Mouse (Mus musculus) heart, adult 2 months (tissue): Measurements from ENCODE around the gene Igfbp4. TPM values are rescaled to one million over a fixed set of nuclear protein-coding genes. Genes with fewer than 3 reads are reported as not detected.

Source experiments
- DNase-seq, 2 experiments: peaks; one replicate each; pipeline ENCODE4 v3.0.0; 2021
- H3K27ac ChIP-seq: fragments of 200-600 bp; 2 replicates; pipeline ENCODE4 v1.8.1; 2022
- H3K27me3 ChIP-seq: fragments of 200-500 bp; 2 replicates; pipeline ENCODE4 v1.6.1; 2012; ENCODE audit warnings: mild to moderate bottlenecking, low read length, inconsistent platforms, mixed read lengths; ENCODE audit not compliant: control insufficient read depth, insufficient read depth
- H3K36me3 ChIP-seq: fragments of 200-500 bp; 2 replicates; pipeline ENCODE4 v1.6.1; 2012; ENCODE audit warnings: low read length, inconsistent platforms; ENCODE audit not compliant: control insufficient read depth, insufficient read depth
- H3K4me1 ChIP-seq: fragments of 200-500 bp; 2 replicates; pipeline ENCODE4 v1.6.1; 2011; ENCODE audit warnings: low read length; ENCODE audit not compliant: control insufficient read depth, insufficient read depth
- H3K4me3 ChIP-seq: fragments of 200-600 bp; 2 replicates; pipeline ENCODE4 v1.8.1; 2022
- H3K79me2 ChIP-seq: fragments of 200-500 bp; replicated peaks from 2 replicates; pipeline ENCODE4 v1.6.1; 2012; ENCODE audit warnings: mild to moderate bottlenecking, inconsistent platforms, low read length, moderate library complexity, mixed read lengths; ENCODE audit not compliant: control insufficient read depth, insufficient read depth
- H3K9ac ChIP-seq: fragments of 200-500 bp; 2 replicates; pipeline ENCODE4 v1.6.1; 2012; ENCODE audit warnings: low read depth, mild to moderate bottlenecking, control low read depth, inconsistent platforms, low read length, mixed read lengths
- CTCF ChIP-seq: fragments of 200-600 bp; IDR thresholded peaks from 2 replicates; pipeline ENCODE4 v1.8.1; 2022; ENCODE audit warnings: antibody characterized with exemption, mild to moderate bottlenecking, moderate library complexity
- EP300 ChIP-seq: fragments of 200-500 bp; IDR thresholded peaks from 2 replicates; pipeline ENCODE4 v1.6.1; 2011; ENCODE audit warnings: low read depth, low read length, control low read depth; ENCODE audit not compliant: insufficient read depth
- POLR2A ChIP-seq: fragments of 200-500 bp; IDR thresholded peaks from 2 replicates; pipeline ENCODE4 v1.6.1; 2011; ENCODE audit warnings: mild to moderate bottlenecking, low read depth, low read length, control low read depth; ENCODE audit not compliant: insufficient read depth
- WGBS: fragments of 180-500 bp; shearing (Covaris S2); methylation state at CpG from one replicate; pipeline ENCODE4 v1.1.7; 2018; 5-methylcytosine and 5-hydroxymethylcytosine counted together
- intact Hi-C: fragments of 180-260 bp; cut with DNase I; formaldehyde crosslinking; loops from one replicate; pipeline ENCODE4 v1.15.1; 2025
- polyA plus RNA-seq: library from polyadenylated mRNA; depleted of rRNA; stranded (reverse); fragments of >200 nt; gene quantifications from 2 replicates; pipeline ENCODE4 v1.2.3, GENCODE M21; 2012
- total RNA-seq, 2 experiments: library from RNA; stranded (reverse); gene quantifications; 2 replicates each; pipeline ENCODE4 v1.2.3; 2021

Igfbp4 gene
- total and polyA plus RNA-seq, 3 experiments: 81.8 to 163 (median 84.2) TPM

DNA sequence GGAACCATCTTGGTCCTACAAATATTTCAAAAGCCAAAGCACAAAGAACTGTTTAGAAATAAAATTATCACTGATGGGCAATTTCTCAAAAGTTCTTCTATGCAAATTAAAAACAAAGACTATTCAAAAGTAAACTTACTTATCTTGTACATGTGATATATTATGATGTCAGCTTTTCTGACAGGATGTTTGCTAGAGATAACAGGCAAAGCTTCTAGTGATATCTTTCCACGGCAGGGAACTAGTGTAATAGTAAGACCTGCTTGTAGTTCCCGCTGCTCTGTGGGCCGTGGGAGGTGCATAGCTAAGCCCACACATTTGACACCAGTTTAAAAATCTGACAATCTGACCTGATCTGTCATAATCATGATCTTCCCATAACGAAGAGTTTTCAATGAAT, 30.9 kb upstream of the Igfbp4 start:
- H3K79me2 ChIP-seq: no peaks in the 10 kb centered on the region
- no peaks in the 10 kb centered on the region for H3K4me1 ChIP-seq
- DNase-seq: no peak
- no peaks in the 10 kb centered on the region for H3K27me3 ChIP-seq
- no peak overlapping the region for H3K27ac ChIP-seq
- no peaks in the 10 kb centered on the region for H3K36me3 ChIP-seq
- TF ChIP-seq EP300 (no peak), POLR2A (no peak), CTCF (no peak)
- intact Hi-C loops: no loop called here
- WGBS: 53% methylated on average over 4 of the region's 4 CpGs
- H3K9ac ChIP-seq: no peak overlapping the region
- no peak overlapping the region for H3K4me3 ChIP-seq

- Histone ChIP-seq H3K4me1 (no peaks in the 10 kb centered on the region), H3K79me2 (no peaks in the 10 kb centered on the region), H3K27me3 (no peaks in the 10 kb centered on the region), H3K9ac (no peak overlapping the region), H3K27ac (no peak overlapping the region), H3K4me3 (no peak overlapping the region), H3K36me3 (no peaks in the 10 kb centered on the region)
- intact Hi-C loops: no loop called here
- DNase-seq: no peak
- WGBS: 93% methylated on average over 5 of the region's 5 CpGs
- TF ChIP-seq EP300: no peak
- TF ChIP-seq CTCF: no peak
- TF ChIP-seq POLR2A: no peak
Observed at GRCm38 (mm10) chr11:99010706-99011105, 30.3 kb upstream of the Igfbp4 start.

GRCm38 (mm10) chr11:99013856-99014255, 27.2 kb upstream of the Igfbp4 start:
- TF ChIP-seq EP300 (no peak), POLR2A (no peak), CTCF (no peak)
- 97% methylated on average over 1 of the region's 1 CpGs for WGBS
- H3K36me3 ChIP-seq: no peaks in the 10 kb centered on the region

DNA sequence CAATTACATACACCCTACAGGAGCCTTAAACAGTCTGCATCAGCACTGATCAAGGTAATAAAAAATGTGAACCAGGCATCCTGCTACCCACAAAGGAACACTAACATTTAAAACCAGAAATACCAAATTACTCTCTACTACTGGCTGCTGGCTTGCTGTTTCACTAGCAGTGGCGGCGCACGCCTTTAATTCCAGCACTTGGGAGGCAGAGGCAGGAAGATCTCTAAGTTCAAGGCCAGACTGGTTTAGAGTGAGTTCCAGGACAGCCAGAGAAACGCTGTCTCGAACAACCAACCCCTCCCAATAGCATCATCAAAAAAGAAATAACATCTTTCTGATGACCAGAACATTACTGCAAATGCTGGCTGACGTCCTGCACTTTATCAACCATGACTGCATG, 21.2 kb upstream of the Igfbp4 start:
- WGBS: 93% methylated on average over 6 of the region's 6 CpGs
- intact Hi-C loops: no loop called here
- no peaks in the 10 kb centered on the region for H3K36me3 ChIP-seq

More at GRCm38 (mm10) chr11:99013856-99014255, 27.2 kb upstream of the Igfbp4 start:
- intact Hi-C loops: no loop called here
- Histone ChIP-seq H3K27ac (no peak overlapping the region), H3K79me2 (no peaks in the 10 kb centered on the region), H3K4me3 (no peak overlapping the region), H3K4me1 (no peaks in the 10 kb centered on the region), H3K9ac (no peak overlapping the region), H3K27me3 (no peaks in the 10 kb centered on the region)
- DNase-seq: no peak

DNA sequence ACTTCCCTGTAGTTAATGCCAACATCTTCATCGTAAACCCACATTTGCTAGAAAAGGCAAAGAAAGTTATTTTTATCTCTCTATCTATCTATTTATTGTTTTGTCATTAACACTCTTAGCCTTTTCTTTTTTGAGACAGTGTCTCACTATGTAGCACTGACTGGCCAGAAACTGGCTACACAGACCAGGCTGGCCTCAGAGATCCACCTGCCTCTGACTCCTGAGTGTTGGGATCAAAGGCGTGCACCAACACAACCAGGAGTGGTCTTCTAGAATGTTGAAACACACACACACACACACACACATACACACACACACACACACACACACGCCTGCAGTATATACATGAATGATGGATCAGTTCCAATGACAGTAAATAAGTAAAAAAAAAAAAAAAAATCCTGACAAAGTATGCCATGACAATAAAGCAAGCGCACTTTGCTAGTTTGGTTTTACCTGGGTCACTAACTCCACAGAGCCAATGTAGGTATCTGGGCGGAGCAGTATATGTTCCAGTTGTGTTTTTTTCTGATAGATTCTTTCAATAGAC, 18.6 kb upstream of the Igfbp4 start:
- Histone ChIP-seq H3K79me2 (no peaks in the 10 kb centered on the region), H3K27ac (no peak overlapping the region), H3K36me3 (no peaks in the 10 kb centered on the region), H3K27me3 (no peaks in the 10 kb centered on the region), H3K9ac (no peak overlapping the region), H3K4me1 (no peaks in the 10 kb centered on the region), H3K4me3 (no peak overlapping the region)
- no peak for TF ChIP-seq POLR2A
- no peak for DNase-seq
- 85% methylated on average over 5 of the region's 5 CpGs for WGBS
- intact Hi-C loops: no loop called here

More for the DNA sequence above, 21.2 kb upstream of the Igfbp4 start:
- no peaks in the 10 kb centered on the region for H3K79me2 ChIP-seq
- H3K4me3 ChIP-seq: no peak overlapping the region
- no peak for DNase-seq
- H3K9ac ChIP-seq: no peak overlapping the region
- TF ChIP-seq CTCF (no peak), EP300 (no peak), POLR2A (no peak)
- no peak overlapping the region for H3K27ac ChIP-seq
- no peaks in the 10 kb centered on the region for H3K27me3 ChIP-seq
- no peaks in the 10 kb centered on the region for H3K4me1 ChIP-seq

DNA sequence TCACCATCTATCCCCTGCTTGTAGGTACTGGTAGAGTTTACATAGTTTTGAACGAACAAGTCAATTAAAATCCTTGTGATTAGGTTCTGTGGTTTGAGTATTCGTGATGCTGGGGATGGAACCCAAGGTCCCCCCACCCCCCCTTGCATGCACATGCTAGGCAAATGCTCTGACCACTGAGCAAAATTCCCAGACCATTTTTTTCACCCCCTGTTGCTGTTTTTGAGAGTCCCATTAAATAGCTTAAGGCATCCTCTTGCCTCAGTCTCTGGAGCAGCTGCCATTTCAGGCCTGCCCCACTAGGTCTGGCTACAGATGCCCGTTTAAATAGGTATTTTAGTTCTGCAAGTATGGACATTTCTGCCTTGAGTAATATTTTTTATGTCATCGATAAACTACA, 17.9 kb upstream of the Igfbp4 start:
- 9% methylated on average over 4 of the region's 4 CpGs for WGBS
- H3K36me3 ChIP-seq: no peaks in the 10 kb centered on the region
- TF ChIP-seq EP300 (no peak), POLR2A (no peak), CTCF (no peak)
- no peaks in the 10 kb centered on the region for H3K79me2 ChIP-seq
- H3K27ac ChIP-seq: no peak overlapping the region
- H3K9ac ChIP-seq: no peak overlapping the region
- DNase-seq: no peak
- intact Hi-C loops: no loop called here
- no peaks in the 10 kb centered on the region for H3K27me3 ChIP-seq
- H3K4me3 ChIP-seq: no peak overlapping the region
- no peaks in the 10 kb centered on the region for H3K4me1 ChIP-seq
